Mouse (Mus musculus): ENCODE measurements at regions not wholly inside any gene's neighbourhood (a gene's known extent, or its start where the extent isn't known, plus 50 kb on each side); places are given as distances from the start of the nearest gene placed in this dataset.

DNA sequence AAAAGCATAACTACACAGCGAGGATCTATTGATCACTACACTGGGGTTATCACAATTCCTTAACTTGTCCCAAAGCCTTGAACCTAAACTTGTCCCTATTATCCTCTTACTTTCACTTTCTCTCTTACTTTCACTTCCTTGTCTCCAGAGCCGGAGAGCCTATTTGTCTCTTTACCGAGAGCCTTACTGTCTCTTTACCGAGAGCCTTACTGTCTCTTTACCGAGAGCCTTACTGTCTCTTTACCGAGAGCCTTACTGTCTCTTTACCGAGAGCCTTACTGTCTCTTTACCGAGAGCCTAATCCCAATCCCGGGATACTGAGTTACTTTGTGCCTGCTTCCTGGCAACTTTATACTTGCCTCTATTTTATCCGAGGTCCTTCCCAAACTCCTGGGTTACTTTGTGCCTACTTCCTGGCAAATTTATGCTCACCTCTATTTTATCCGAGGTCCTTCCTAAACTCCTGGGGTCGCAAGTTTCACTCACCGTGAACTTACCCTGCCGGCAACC lies 335.3 kb upstream of the Ccng1 start:
- peak; percentile 13 to 15 for DNase-seq (ENCODE audit: low spot score in 2 of 2)

DNA sequence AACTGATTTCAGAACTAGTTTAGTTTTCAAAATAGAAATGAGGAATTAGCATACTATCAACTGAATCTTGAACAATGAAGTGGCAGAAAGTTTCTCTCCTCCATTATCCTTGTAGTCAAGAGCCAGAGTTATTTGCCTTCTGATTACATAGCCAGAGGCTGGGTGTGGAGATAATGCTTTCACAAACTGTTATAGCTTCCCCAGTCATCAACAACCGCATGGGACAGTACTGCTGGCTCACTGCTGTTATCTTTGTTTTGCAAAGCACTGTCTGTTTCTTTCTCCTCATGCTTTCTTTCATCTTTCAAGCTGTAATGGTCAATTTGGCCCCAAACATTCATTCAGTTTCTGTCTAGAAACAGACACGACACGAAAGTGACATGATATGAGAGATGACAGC lies 308.5 kb upstream of the Ccng1 start:
- no peak for DNase-seq (ENCODE audit: low spot score in 2 of 2)

DNA sequence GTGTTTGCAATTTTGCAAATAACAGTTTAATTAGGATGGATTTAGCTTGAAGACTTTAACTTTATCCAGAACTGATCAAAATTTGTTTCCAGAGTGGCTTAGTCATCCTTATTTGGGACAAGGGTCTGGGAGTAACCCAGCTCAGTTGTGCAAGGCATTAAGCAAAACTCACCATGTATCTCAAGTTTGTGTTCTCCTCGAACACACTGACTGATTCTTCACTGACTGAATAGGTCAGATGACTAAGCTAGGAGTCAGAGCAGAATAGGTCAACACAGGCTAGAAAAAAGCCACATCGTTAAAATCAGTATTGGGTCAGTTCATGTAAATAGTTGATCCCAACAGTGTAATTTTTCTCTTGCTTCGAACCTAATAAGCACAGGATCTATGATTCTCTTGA lies 302.7 kb upstream of the Ccng1 start:
- DNase-seq (ENCODE audit: low spot score in 2 of 2), result no peak

DNA sequence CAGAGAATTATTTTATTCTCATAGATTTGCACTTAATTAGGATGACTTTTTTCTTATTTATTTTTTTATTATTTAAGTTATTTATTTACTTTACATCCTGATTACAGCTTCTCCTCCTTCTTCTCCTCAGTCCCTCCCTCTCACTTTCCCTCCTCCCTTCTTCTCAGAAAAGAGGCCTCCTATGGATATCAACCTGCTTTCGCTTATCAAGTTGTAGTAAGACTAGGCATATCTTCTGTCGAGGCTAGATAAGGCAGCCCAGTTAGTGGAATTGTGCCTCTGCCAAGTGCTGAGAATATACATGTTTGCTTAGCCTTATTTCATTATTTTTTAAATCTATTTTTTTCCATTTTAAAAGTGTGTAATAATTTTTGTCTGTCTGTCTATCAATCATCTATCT lies 274.9 kb upstream of the Ccng1 start:
- no peak for DNase-seq (ENCODE audit: low spot score in 2 of 2)

DNA sequence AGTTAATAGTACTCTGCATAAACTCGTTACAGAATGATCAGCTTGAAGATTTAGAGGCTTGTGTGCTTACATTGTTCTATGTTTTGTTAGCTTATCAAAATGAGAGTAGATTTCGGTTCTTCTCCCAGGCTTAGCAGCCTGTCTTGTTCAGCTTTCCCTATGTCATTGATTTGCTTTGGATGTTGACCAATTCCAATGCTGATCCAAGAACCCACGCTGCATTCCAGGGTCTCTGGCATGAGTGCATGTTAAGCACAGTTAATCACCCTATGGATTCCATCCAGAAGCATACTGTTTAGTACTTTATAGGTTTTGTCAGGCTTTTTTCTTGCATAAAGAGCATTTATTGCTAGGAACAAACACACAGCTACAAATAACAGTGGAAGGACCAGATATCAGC lies 255.0 kb upstream of the Ccng1 start:
- no peak for DNase-seq (ENCODE audit: low spot score in 2 of 2)

DNA sequence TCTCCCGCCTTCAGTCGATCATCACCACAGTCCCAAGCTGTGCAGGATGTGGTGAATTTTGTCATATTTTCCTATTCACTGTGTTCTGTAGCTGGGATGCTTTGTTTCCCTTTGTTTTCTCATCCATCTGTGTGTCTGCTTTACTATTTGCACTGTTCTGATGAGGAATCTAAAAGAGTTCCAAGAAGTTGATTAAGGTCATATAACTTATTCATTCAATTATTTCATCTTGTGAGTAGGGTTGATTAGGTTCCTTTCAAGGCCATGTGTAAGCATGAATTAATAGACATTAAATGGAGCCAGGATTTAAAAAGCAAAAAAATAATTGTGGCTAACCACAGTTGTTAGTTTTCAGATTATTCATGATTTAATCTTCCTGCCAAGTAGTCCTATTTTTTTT lies 217.7 kb upstream of the Ccng1 start:
- DNase-seq (ENCODE audit: low spot score in 2 of 2), result no peak

DNA sequence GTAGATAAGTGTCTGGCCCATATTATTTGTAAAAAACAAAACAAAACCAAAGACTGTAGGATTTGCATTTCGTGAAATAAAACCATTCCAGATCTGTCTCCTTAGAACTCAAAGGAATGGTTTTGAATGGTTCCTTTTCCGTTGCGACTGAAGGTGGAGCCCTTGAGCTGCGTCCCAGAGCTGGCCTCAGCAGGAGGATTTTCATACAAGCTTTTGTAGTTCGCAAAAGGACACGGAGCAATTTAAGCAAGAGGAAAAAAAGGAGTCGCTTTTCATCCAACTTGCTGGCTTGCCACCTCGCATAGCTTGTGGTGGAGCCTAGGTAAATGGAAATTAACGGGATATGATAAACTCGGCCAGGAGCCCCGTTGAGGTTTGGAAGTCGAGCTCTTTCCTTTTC lies 172.1 kb upstream of the Ccng1 start:
- no peak for DNase-seq (ENCODE audit: low spot score in 2 of 2)

DNA sequence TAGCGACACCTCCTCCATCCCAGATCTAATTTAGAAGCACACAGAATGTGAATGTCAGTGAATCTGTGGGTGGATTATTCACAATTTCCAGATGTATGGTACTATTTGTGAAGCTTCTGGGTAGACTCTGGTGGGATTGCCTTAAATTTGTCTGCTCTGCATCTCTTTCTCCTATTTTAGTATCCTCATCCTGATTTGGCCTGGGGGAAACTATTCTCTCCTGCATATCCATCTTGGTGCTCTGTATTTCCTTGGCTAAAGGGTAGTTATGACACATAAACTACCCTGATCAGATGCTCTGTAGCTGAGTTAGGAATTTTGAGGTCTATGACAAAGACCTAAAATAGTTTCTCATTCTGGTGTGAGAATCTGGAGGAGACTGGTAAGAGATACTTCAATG lies 136.4 kb upstream of the Ccng1 start:
- DNase-seq (ENCODE audit: low spot score in 2 of 2), result no peak

DNA sequence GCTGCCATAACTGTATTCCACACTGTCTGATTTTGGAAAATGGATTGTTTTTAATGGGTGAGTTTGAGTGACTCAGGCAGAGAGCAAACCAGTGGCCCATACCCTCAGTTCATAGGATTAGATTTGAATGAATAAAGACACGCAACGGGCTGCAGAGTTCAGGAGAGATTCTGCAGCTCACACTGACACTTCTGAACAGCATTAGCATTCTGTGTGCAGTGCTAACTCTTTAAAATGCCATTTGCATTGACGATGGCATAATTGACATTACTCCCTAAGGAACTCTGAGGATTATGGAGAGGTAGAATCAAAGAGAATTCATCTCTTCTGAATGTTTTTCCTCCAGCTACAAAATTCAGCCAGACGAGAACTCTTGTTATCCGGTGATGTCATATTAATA lies 129.4 kb upstream of the Ccng1 start:
- no peak for DNase-seq (ENCODE audit: low spot score in 2 of 2)

DNA sequence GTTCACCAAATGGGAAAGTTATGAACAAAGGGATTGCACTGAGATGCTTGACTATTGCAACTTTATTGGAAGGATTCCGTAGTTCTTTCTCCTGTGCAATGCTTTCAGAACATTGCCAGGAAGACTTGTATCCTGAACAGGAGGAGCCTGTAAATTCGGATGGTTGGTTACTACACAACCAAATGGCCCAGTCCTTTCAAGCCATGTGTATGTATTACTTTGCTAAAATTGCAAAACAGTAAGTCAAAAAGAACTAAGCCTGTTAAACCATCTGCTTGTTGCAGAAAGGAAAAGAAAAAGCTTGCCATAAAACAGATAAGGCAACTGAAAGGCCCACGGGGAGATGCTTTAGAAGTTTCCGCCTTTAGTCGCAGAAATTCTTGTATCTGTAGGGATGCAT lies 124.5 kb upstream of the Ccng1 start:
- DNase-seq (ENCODE audit: low spot score in 2 of 2), result no peak

DNA sequence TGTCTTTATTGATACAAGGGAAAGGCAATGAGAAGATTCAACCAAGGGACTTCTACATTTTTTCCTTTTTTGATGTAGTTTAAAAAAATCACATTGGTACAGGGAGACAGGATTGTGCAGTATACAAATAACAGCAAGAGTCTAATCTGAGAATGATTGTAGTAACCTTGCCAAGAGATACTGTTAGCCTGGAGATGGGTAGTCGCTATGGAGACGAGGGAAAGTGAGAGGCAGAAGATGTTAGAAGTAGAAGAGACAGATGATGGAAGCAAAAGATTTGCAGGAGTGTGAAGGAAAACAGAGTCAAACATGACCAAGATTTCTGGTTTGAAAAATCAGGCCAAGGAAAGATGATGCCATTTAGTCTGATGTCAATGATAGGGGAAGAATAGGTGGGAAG lies 117.9 kb upstream of the Ccng1 start:
- DNase-seq (ENCODE audit: low spot score in 2 of 2), result no peak

DNA sequence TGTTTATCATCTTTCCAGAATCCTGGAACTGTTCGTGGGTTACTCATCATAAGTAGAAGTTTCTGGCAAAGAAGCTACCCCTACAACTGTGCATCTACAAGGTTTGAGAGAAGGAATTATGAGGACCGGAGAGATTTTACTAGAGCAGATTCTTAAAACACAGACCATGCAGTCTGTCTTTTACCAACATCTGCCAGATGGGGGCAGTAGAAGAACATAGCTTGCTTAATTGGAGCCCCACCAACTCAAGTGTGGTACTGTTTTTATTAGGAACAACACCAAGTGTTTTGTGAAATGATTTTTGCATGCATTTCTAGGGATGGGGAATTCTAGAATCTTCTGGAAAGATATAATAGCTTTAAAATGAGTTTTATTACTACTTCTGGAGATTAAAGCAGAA lies 110.6 kb upstream of the Ccng1 start:
- DNase-seq (ENCODE audit: low spot score in 2 of 2), result peak in 1 of 2 experiments; percentile 19

DNA sequence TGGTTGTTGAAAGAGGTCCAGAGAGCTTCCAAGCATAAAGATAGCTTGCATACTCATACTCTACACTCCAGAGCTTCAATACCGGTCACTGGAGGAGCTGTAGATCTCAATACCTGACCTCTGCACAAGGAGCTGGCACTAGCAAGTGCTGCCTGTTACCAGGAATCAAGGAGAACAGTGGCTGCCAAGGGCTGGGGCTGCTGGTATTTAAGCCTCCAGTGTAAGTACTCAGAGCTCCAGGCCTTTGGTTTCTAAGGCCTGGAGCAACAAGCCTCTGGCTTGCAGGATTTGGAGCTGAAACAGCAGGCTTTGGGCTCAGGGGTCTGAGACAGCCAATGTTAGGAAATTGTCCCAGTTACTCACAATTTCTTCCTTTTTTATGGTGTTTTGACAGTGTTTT lies 96.2 kb upstream of the Ccng1 start:
- DNase-seq (ENCODE audit: low spot score in 2 of 2), result no peak

DNA sequence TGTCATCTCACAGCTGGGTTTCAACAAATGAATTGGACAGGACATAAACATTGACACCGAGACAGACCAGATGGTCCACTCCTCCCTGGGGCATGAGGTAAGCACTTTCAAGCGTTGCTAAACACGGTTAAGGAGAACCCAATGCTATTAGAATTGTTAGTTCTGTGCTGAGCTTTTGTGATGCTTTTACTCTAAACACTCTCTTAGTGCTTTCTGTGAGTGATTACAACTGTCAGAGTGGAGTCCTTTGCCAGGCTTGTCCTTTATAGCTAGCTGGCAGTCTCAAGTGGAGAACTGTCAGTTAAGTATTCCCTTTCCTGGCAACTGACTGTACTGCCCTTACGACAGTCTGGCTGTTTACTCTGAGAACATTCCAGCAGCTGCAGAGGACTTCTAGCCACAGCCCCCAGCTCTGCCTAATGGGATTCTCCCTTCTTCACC lies 95.6 kb upstream of the Ccng1 start:
- DNase-seq (ENCODE audit: low spot score in 2 of 2), result no peak

DNA sequence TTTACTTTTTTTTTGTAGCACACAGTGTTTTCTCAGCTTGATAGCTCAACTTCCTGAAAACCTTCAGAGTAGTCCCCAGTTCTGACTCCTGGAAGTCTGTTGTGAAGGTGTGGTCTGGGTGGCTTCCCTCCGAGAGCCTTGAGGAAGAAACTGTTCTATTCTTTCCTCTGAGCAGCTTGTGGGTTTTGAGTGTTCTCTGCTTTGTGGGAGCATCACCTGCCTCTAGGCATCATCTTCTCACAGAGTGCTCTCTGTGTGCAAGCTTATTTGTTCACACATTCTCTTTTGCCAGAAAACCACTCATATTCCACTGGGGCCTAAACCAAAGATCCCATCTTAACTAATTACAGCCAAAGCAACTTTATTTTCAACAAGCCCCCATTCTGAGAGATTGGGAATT lies 91.5 kb upstream of the Ccng1 start:
- no peak for DNase-seq (ENCODE audit: low spot score in 2 of 2)

DNA sequence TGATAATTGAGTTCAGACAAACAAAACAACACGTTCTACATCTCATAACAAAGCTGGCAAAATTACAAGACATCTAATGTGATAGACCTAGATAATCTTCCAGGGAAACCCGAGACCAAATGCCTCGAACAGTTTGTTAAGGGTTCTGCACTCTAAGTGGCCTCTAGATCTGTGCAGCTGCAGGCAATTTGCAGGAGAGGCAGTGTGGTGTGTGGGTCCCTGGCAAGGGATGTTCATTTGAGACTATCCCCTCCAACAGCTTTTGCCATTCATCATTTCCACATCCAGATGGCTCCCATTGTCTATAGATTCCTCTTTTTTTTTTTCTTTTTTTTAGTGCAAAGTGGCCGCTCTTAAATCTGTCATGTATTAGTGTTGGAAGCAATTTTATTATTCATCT lies 80.3 kb upstream of the Ccng1 start:
- no peak for DNase-seq (ENCODE audit: low spot score in 2 of 2)
